Mouse (Mus musculus) bone marrow, adult 2 months (tissue): Measurements from ENCODE around the gene Chn2.

ENCODE experiments used
- CTCF ChIP-seq: fragments of 200-500 bp; IDR thresholded peaks from 2 replicates; pipeline ENCODE4 v1.5.1; 2011; ENCODE audit warnings: low read length, control low read depth; ENCODE audit not compliant: control insufficient read depth, insufficient read depth
- POLR2A ChIP-seq: fragments of 200-500 bp; IDR thresholded peaks from 2 replicates; pipeline ENCODE4 v1.6.1; 2011; ENCODE audit warnings: low read depth, mild to moderate bottlenecking, control low read depth, low read length, borderline replicate concordance; ENCODE audit not compliant: control insufficient read depth

DNA sequence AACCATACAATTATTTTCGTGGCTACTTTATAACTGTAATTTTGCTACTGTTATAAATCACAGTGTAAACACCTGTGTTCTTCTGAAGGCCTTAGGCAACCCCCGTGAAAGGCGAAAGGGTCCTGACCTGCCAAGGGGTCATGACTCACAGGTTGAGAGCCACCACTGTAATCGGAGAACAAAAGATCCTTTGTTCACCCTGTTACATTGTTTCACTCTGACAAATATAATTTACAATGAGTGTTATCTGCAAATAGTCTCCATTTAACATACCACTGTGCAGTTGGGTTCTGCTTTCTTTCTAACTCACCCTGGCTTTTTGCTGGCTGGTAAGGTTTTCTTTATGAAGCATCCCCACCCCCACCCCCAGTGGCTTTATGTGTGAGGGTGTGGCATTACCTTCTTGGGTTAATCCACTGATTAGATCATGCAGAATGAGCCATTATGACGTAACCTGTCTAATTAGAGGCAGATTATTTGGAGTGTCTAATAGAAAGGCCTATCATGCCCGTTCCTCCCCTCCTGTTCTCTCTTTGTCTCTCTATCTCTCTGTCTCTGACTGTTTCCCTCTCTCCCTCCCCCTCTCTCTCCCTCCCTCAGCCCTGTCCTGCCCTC lies 56.9 kb downstream of the Chn2 start:
- TF ChIP-seq CTCF (no peak), POLR2A (no peak)
